Mouse (Mus musculus) kidney, postnatal 4 days (tissue): Measurements from ENCODE around the gene Gsg1l2.

Experiments
- DNase-seq, 2 experiments: peaks; one replicate each; pipeline ENCODE4 v3.0.0; 2021; ENCODE audit warnings: mixed read lengths in 2 of 2

Gsg1l2 gene

DNA sequence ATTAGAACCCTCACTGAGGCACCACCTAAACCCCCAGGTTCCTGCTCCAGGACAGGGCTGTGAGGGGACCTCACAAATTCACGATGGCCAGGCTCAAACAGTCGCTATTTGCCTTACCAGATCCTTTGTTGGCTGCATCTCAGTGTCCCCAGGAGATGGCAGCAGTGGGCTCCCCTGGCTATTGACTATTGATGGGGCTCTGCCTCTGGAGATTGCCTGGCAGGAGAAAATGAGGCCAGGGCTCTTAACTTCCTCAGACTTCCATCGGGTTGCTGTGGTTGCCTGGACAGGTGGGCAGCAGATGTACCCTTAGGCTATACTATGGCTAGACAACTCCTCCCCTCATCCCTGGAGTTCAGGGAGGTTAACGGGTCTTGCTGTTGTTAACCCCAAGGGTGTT, 45.8 kb downstream of the Gsg1l2 start:
- DNase-seq = peak; percentile 74 to 76

DNA sequence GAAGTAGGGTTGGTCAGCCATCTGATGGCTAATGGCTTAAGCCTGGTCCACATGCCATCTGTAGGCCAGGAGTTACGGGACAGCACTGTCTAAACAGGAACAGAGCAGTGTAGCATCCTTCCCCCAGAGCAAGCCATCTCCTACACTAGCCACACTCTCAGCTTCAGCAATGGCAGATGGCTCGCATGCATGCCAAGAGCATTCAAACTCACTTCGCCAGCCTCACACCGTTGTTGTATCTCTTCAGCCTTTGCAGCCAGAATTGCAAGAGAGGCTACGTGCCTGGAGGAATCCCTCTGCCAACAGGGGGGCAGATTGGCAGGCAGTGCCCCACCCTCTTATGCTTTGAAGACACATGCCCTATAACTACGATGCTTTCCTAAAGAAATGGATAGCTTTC, 47.2 kb downstream of the Gsg1l2 start:
- no peak for DNase-seq

DNA sequence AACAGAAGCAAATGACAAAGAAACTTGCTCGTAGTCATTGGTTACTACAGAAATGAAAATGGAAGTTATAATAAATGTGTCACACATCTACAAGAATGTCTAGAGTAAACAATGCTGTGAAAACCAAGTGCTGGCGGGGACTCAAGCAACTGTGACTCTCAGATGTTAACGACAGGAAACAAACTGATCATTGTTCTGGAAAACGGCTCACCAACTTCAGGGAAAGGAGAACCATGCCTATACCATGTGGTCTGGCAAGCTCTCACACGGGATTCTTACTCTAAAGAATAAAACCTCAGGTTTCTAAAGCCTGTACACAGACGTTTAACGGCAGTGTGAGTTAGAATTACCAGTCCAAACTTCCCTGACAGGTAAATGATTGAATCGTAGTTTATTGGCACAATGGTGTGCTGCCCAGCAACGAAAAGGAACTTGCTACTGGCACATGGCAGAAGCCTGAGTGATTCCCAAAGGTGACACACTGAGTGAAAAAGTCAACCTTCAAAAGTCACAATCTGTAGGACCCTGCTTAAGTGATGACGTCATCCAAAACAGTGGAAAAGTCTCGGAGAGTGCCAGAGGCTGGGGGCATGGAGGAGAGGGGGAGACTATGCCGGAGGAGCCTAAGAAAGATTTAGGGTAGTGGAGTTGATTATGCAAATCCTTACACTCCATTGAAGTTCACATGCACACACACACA, 54.1 kb downstream of the Gsg1l2 start:
- DNase-seq = peak; percentile 36 to 60

DNA sequence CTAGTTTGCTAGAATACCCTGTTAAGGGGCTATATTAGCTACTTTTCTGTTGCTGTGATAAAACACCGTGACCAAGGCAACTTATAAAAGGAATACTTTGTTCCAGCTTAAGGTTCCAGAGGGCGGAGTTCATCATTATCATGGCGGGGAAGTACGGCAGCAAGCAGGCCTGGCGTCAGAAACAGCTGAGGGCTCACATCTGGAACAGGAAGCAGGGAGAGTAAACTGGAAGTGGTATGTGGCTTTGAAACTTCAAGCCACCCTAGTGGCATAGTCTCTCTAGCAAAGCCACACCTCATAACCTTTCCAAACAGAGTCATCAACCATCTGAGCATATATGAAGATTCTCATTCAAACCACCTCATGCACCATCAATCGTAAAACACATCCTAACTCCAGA, 55.1 kb downstream of the Gsg1l2 start:
- no peak for DNase-seq

DNA sequence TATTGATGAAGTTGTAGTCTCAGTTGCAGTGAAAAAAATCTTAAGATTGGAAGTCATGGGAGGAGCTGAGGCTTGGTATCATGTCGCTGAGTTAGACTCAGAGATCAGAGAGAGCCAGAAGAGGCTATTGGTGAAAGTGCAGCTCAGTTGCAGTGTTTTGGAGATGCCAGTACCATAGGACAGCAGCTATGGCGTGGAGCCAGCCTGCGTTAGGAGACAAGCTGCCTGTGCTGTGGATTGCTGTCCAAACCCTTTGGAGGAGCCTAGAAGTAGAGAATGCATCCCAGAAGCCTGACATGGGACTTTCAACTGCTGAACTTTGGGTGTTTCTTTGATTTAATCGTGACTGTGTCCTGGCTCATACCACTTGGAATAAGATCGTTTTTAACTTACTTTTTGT, 57.4 kb downstream of the Gsg1l2 start:
- no peak for DNase-seq

DNA sequence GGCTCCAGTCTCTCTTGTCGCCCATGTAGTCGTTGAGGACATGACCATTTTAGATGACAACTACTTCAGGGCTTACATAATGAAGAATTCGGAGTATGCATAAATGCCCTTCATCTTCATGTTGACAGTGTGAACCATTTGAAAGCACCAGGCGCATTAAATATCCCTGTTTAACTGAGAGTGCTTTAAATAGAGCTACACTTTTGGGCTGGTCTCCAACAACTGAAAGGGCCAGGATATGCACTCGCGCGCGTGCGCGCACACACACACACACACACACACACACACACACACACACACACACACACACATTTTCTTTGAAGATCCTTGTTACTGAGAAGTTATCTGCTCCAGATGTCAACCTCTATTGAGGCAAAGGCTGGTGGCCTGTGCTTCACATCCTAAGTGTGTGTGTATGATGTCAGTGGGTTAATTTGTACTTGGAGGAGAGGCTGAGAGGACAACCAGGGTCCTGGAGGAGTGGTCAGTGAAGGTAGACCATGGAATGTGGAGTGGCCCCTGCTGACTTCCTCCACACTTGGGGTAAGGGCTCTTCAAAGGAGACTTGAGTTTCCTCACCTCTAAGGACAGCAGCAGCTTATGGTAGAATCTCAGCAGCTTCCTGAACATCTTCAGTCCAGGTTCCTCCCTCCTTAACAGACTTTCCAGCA, 61.1 kb downstream of the Gsg1l2 start:
- DNase-seq = no peak
